Mouse (Mus musculus): ENCODE data around the gene Megf11.

DNA sequence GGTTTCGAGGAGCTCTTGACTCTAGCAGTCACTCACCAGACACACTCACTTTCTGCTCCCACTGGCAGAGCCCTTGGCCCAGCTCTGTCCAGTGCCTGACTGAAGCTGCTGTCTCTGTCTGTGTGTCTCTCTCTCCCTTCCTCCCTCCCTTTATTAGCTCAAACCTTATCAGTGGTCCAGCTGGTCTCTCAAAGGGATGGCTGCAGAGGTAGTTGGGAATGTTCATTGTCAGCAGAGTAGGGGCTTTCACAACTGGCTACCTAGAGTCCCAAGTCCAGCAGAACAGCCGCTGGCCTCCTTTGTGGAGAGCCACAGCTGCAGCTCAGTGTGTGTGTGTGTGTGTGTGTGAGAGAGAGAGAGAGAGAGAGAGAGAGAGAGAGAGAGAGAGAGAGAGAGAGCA, 180.9 kb downstream of the Megf11 start:
- no peak for TF ChIP-seq TAL1 (IDR thresholded peaks at IDR 0.05; ENCODE audit: low read length)
- TF ChIP-seq RAD21 (IDR thresholded peaks at IDR 0.05; ENCODE audit: low read depth, low read length) = no peak
- no peak for TF ChIP-seq POLR2A (IDR thresholded peaks at IDR 0.05; ENCODE audit: control insufficient read depth in 1 of 2, insufficient read depth in 1 of 2, low read depth in 1 of 2, low read length in 2 of 2, poor library complexity in 1 of 2)
- TF ChIP-seq CTCF (IDR thresholded peaks at IDR 0.05 in 2 of 3, conservative IDR thresholded peaks at IDR 0.05 in 1 of 3; ENCODE audit: control insufficient read depth in 1 of 3, insufficient read depth in 1 of 3, low read depth in 2 of 3, low read length in 3 of 3, poor library complexity in 1 of 3, severe bottlenecking in 1 of 3) = no peak
- no peak for TF ChIP-seq POLR2AphosphoS5 (IDR thresholded peaks at IDR 0.05; ENCODE audit: borderline replicate concordance, low read depth, low read length)
- TF ChIP-seq ZMIZ1 (IDR thresholded peaks at IDR 0.05; ENCODE audit: low read depth, low read length) = no peak
- no peak for TF ChIP-seq MAX (IDR thresholded peaks at IDR 0.05; ENCODE audit: low read length)
- TF ChIP-seq GABPA (IDR thresholded peaks at IDR 0.05; ENCODE audit: low read depth, low read length) = no peak
- no peak for TF ChIP-seq HCFC1 (IDR thresholded peaks at IDR 0.05; ENCODE audit: low read depth, low read length)
- TF ChIP-seq MAZ (IDR thresholded peaks at IDR 0.05; ENCODE audit: low read depth, low read length) = no peak
- TF ChIP-seq TCF12 (IDR thresholded peaks at IDR 0.05; ENCODE audit: low read depth, low read length) = no peak
